Mouse (Mus musculus) gastrocnemius, postnatal 14 days (tissue): Measurements from ENCODE around the gene 4921524J17Rik. TPM values are rescaled to one million over a fixed set of nuclear protein-coding genes. Genes with fewer than 3 reads are reported as not detected.

ENCODE experiments used
- DNase-seq: peaks from one replicate; pipeline ENCODE4 v3.0.0; 2021; ENCODE audit warnings: mixed read lengths
- intact Hi-C: fragments of 180-260 bp; cut with DNase I; formaldehyde crosslinking; loops from one replicate; pipeline ENCODE4 v1.15.1; 2025; ENCODE audit warnings: low total_unique reads
- total RNA-seq, 2 experiments: library from RNA; stranded (reverse); gene quantifications; 2 replicates each; pipeline ENCODE4 v1.2.3; 2021

Gene 4921524J17Rik
- total RNA-seq, 2 experiments from 2014 or later, result 12.5 to 12.8 TPM

- DNase-seq, result no peak
- intact Hi-C loops, result loop anchor here (10.0 kb wide), 1 partner anchor 311 kb away; the partner anchor contains the start of genes Man2b1, Wdr83 and Wdr83os
Measured at GRCm38 (mm10) chr8:85395681-85396431, 36.8 kb downstream of the 4921524J17Rik start.

GRCm38 (mm10) chr8:85395017-85395416 is 37.6 kb downstream of the 4921524J17Rik start:
- no peak for DNase-seq
- intact Hi-C loops, result loop anchor here (10.0 kb wide), 1 partner anchor 310 kb away; the partner anchor contains the start of genes Man2b1, Wdr83 and Wdr83os

GRCm38 (mm10) chr8:85393199-85393598 is 39.4 kb downstream of the 4921524J17Rik start:
- DNase-seq, result no peak
- intact Hi-C loops, result loop anchor here (10.0 kb wide), 1 partner anchor 308 kb away; the partner anchor contains the start of genes Man2b1, Wdr83 and Wdr83os

- intact Hi-C loops, result loop anchor here (10.0 kb wide), 1 partner anchor 307 kb away; the partner anchor contains the start of genes Man2b1, Wdr83 and Wdr83os
- no peak for DNase-seq
Measured at GRCm38 (mm10) chr8:85391438-85391837, 41.2 kb downstream of the 4921524J17Rik start.

- DNase-seq, result peak; percentile 23
- intact Hi-C loops, result no loop called here
Measured at GRCm38 (mm10) chr8:85386205-85386604, 46.4 kb downstream of the 4921524J17Rik start, which contains the start of gene Mylk3. Gene Mylk3, minus strand, starts transcription at chr8:85386345.

- intact Hi-C loops, result no loop called here
Measured at GRCm38 (mm10) chr8:85381926-85382325, 50.7 kb downstream of the 4921524J17Rik start.

GRCm38 (mm10) chr8:85380824-85381209 is 51.8 kb downstream of the 4921524J17Rik start:
- DNase-seq, result peak; percentile 31
- intact Hi-C loops, result no loop called here

More at GRCm38 (mm10) chr8:85381926-85382325, 50.7 kb downstream of the 4921524J17Rik start:
- DNase-seq, result peak; percentile 8

GRCm38 (mm10) chr8:85380123-85380823 is 52.4 kb downstream of the 4921524J17Rik start:
- DNase-seq, result no peak
- intact Hi-C loops, result no loop called here

GRCm38 (mm10) chr8:85379142-85379781 is 53.4 kb downstream of the 4921524J17Rik start:
- no peak for DNase-seq
- intact Hi-C loops, result no loop called here

- intact Hi-C loops, result no loop called here
- no peak for DNase-seq
Measured at GRCm38 (mm10) chr8:85376516-85376915, 56.1 kb downstream of the 4921524J17Rik start.

- DNase-seq, result no peak
- intact Hi-C loops, result no loop called here
Measured at GRCm38 (mm10) chr8:85374286-85374685, 58.3 kb downstream of the 4921524J17Rik start.

GRCm38 (mm10) chr8:85373435-85374039 is 59.1 kb downstream of the 4921524J17Rik start:
- no peak for DNase-seq
- intact Hi-C loops, result no loop called here

GRCm38 (mm10) chr8:85372465-85372839 is 60.2 kb downstream of the 4921524J17Rik start:
- no peak for DNase-seq
- intact Hi-C loops, result no loop called here

- intact Hi-C loops, result no loop called here
- DNase-seq, result no peak
Measured at GRCm38 (mm10) chr8:85371736-85372464, 60.7 kb downstream of the 4921524J17Rik start.

- no peak for DNase-seq
- intact Hi-C loops, result no loop called here
Measured at GRCm38 (mm10) chr8:85365176-85365575, 67.5 kb downstream of the 4921524J17Rik start.

GRCm38 (mm10) chr8:85364628-85365027 is 68.0 kb downstream of the 4921524J17Rik start:
- DNase-seq, result no peak
- intact Hi-C loops, result no loop called here

GRCm38 (mm10) chr8:85363406-85363805 is 69.2 kb downstream of the 4921524J17Rik start:
- intact Hi-C loops, result no loop called here
- no peak for DNase-seq

GRCm38 (mm10) chr8:85362211-85362610 is 70.4 kb downstream of the 4921524J17Rik start:
- no peak for DNase-seq
- intact Hi-C loops, result no loop called here
